Mouse (Mus musculus): ENCODE measurements around the gene Mamstr.

Gene Mamstr

DNA sequence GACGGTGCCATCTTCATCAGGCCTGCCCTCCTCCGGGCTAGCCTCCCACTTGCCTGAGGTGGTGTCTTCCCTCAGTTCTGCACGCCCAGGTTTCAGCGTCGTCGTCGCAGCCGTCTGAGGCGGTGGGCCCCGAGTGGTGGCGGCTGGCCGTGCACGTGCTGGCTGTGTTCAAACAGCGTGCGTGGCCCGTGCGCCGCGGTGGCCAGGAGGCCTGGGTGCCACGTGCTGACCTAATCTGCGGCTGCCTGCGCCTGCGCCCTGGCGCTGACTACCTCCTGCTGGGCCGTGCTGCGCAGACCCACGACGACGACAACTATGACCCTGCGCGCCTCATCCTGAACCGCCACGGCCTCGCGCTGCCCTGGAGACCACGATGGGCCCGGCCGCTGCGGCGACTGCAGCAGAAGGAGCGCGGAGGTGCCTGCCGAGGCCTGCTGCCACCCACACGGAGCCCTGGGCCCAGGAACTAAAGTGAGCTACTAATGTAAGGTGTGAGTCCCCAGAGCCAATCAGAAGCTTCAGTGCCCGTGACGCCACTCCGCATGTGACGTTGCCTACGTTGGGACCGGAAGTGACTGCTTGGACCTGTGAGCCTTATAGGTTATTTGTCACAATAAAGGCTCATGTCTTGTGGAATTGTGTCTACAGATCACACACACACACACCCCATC, 54.3 kb downstream of the Mamstr start, which contains the start of gene Sec1:
Gene Sec1 (minus strand): TSS at position 482 of the 671 bp plus-strand sequence.
- no peak for DNase-seq (ENCODE audit: low spot score)

DNA sequence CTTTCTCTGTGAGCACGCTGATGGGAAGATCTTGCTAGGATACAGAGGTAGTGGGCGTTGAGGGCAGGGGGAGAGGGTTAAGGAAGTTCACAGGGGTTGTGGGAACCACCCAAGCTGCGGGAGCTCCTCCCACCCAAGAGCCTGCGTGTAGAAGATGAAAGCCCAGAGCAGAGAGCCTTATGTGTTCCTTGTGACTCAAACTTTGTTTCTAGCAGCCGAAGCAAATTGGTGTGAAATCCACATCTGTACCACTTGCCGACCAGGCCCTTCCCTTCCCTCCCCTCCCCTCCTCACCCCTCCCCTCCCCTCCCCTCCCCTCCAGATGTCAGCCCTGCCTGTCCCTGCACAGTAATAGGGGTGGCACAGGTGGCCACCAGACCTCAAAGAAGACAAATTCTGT, 55.3 kb downstream of the Mamstr start:
- DNase-seq (ENCODE audit: low spot score) = peak; percentile 64
